Mouse (Mus musculus): ENCODE measurements around the gene Rasal3. TPM values are rescaled to one million over a fixed set of nuclear protein-coding genes. Genes with fewer than 3 reads are reported as not detected.
A peak's percentile ranks its signal among the peaks of the same experiment; 100 is the strongest.

Gene Rasal3
- polyA plus RNA-seq, 1 experiment from 2014 or later, result 0.63 TPM

DNA sequence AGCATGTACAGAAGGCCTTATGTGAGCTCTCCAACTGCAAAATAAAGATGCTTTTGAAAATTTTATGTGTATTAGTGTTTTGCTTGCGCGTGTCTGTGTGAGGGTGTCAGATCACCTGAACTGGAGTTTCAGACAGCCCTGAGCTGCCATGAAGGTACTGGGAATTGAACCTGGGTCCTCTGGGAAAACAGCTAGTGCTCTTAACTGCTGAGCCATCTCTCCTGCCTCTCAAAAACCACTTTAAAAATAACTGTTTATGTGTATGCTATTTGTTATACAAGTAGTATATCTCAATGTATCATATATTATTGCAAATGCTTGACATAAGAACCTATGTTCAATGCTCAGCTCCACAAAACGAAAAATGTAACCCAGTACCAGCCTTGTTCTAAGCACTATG is 52.1 kb downstream of the Rasal3 start:
- no peak for DNase-seq (ENCODE audit: low spot score)
- 75% methylated on average over 3 of the region's 3 CpGs for WGBS
- H3K27ac ChIP-seq (replicated peaks; ENCODE audit: low read depth, low read length), result no peak overlapping the region
- no peaks in the 10 kb centered on the region for H3K27me3 ChIP-seq (ENCODE audit: control insufficient read depth, insufficient read depth, low read length)
- peaks cover 12% of the 10 kb centered on the region for H3K36me3 ChIP-seq (replicated peaks; ENCODE audit: control insufficient read depth, insufficient read depth, low read depth, low read length)
- H3K9me3 ChIP-seq (replicated peaks; ENCODE audit: control insufficient read depth, low read length), result no peaks in the 10 kb centered on the region
- H3K4me2 ChIP-seq (ENCODE audit: low read depth, low read length), result no peak overlapping the region
- no peak overlapping the region for H3K9ac ChIP-seq (replicated peaks; ENCODE audit: low read length)
- H3K4me3 ChIP-seq (ENCODE audit: low read depth, low read length), result no peak overlapping the region
- H3K4me1 ChIP-seq (ENCODE audit: control insufficient read depth, insufficient read depth, low read length), result no peaks in the 10 kb centered on the region
- no peak for ATAC-seq (replicated peaks; ENCODE audit: insufficient number of reproducible peaks, low FRiP score, low TSS enrichment, low read depth)

DNA sequence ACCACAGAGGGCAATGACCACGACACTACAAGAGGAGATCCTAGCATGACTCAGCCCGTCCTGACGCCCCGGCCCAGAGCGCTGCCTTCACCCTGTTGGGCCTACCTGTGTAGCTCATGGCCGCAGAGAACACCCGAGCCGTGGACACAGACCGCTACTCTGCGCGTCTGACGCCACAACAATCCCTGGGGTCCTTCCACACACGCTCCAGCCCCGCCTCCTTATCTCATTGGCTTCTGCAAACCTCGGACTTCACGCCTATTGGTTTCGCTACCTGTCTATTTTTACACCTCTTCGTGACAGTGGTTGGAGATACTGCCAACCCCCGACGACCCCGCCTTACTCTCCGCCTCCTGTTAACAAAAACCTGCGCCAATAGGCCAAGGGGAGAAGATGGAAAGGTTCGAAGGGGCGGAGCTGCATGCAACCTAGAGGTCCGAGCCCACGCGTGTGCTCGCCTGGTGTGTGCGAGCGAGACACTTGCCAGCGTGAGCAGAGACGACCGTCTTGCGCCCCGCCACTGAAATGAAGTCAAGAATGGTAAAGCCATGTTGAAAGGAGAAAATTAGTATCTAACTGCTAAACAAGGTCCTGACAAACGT is 52.9 kb downstream of the Rasal3 start, which contains the start of gene Akap8l:
Gene Akap8l, minus strand, starts transcription at position 226 of the 602 bp plus-strand sequence.
- WGBS, result under 1% methylated on average over 37 of the region's 37 CpGs
- ATAC-seq (replicated peaks; ENCODE audit: insufficient number of reproducible peaks, low FRiP score, low TSS enrichment, low read depth), result peak; percentile 97
- Histone ChIP-seq H3K4me3 (ENCODE audit: low read depth, low read length) (peak within 1 kb of the TSS; percentile 88), H3K27me3 (ENCODE audit: control insufficient read depth, insufficient read depth, low read length) (no peaks in the 10 kb centered on the region), H3K9me3 (replicated peaks; ENCODE audit: control insufficient read depth, low read length) (no peaks in the 10 kb centered on the region), H3K4me2 (ENCODE audit: low read depth, low read length) (peak within 1 kb of the TSS; percentile 85), H3K4me1 (ENCODE audit: control insufficient read depth, insufficient read depth, low read length) (no peaks in the 10 kb centered on the region), H3K36me3 (replicated peaks; ENCODE audit: control insufficient read depth, insufficient read depth, low read depth, low read length) (peaks cover 10% of the 10 kb centered on the region), H3K27ac (replicated peaks; ENCODE audit: low read depth, low read length) (0 out of 2 replicates have a peak within 1 kb of the TSS, but pooled peaks have one; percentile 10), H3K9ac (replicated peaks; ENCODE audit: low read length) (peak within 1 kb of the TSS; percentile 79)
- DNase-seq (ENCODE audit: low spot score), result peak; percentile 98

- Histone ChIP-seq H3K4me2 (ENCODE audit: low read depth, low read length) (peak overlapping the region; percentile 85), H3K9ac (replicated peaks; ENCODE audit: low read length) (peak overlapping the region; percentile 79), H3K4me1 (ENCODE audit: control insufficient read depth, insufficient read depth, low read length) (no peaks in the 10 kb centered on the region), H3K4me3 (ENCODE audit: low read depth, low read length) (peak overlapping the region; percentile 88), H3K36me3 (replicated peaks; ENCODE audit: control insufficient read depth, insufficient read depth, low read depth, low read length) (peaks cover 9% of the 10 kb centered on the region), H3K27ac (replicated peaks; ENCODE audit: low read depth, low read length) (0 out of 2 replicates have a peak overlapping the region, but pooled peaks have one; percentile 10), H3K27me3 (ENCODE audit: control insufficient read depth, insufficient read depth, low read length) (no peaks in the 10 kb centered on the region), H3K9me3 (replicated peaks; ENCODE audit: control insufficient read depth, low read length) (no peaks in the 10 kb centered on the region)
- under 1% methylated on average over 24 of the region's 24 CpGs for WGBS
- DNase-seq (ENCODE audit: low spot score), result no peak
- ATAC-seq (replicated peaks; ENCODE audit: insufficient number of reproducible peaks, low FRiP score, low TSS enrichment, low read depth), result peak; percentile 32
Observed at GRCm38 (mm10) chr17:32349851-32350381, 53.5 kb downstream of the Rasal3 start.

DNA sequence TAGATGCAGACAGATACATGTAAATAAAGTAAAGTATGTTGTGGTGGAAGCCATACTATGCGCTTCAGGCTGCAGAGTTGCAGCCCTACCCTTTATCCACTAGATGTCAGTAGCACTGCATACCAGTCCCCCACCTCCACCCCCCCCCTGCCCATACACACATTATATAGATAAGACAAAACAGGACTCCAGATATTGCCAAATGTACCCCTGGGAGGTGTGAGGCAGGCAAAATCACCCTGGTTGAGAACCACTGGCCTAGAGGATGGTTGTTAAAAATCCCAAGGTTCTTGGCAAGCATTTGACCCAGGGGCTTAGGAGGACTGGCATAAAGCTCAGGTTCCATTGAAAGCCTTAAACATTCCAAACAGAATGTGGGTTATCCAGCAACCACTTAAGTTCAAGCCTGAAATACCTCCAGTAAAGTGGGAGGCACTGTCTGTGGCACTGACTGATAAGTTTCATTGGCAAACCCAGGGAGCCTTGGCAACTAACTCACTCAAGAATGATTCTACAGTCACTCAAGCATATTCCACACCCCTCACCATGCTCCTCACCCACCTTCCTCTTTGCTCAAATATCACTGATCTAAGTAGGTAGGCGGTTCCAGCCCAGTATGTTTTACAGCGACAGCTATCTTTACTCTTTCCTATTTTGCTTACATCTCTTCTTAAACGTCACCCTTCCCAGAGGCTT is 54.2 kb downstream of the Rasal3 start:
- 12% methylated on average over 4 of the region's 4 CpGs for WGBS
- no peak for ATAC-seq (replicated peaks; ENCODE audit: insufficient number of reproducible peaks, low FRiP score, low TSS enrichment, low read depth)
- Histone ChIP-seq H3K27me3 (ENCODE audit: control insufficient read depth, insufficient read depth, low read length) (no peaks in the 10 kb centered on the region), H3K27ac (replicated peaks; ENCODE audit: low read depth, low read length) (no peak overlapping the region), H3K9me3 (replicated peaks; ENCODE audit: control insufficient read depth, low read length) (no peaks in the 10 kb centered on the region), H3K4me2 (ENCODE audit: low read depth, low read length) (peak overlapping the region; percentile 85), H3K4me1 (ENCODE audit: control insufficient read depth, insufficient read depth, low read length) (no peaks in the 10 kb centered on the region), H3K4me3 (ENCODE audit: low read depth, low read length) (peak overlapping the region; percentile 88), H3K36me3 (replicated peaks; ENCODE audit: control insufficient read depth, insufficient read depth, low read depth, low read length) (peaks cover 2% of the 10 kb centered on the region), H3K9ac (replicated peaks; ENCODE audit: low read length) (peak overlapping the region; percentile 79; the same call in 1 of the 2 replicates)
- DNase-seq (ENCODE audit: low spot score), result peak; percentile 62

GRCm38 (mm10) chr17:32348406-32348805 is 55.0 kb downstream of the Rasal3 start:
- ATAC-seq (replicated peaks; ENCODE audit: insufficient number of reproducible peaks, low FRiP score, low TSS enrichment, low read depth) (no peak), DNase-seq (ENCODE audit: low spot score) (no peak)
- H3K4me2 ChIP-seq (ENCODE audit: low read depth, low read length), result no peak overlapping the region; the same call in 1 of the 2 replicates
- H3K4me3 ChIP-seq (ENCODE audit: low read depth, low read length), result no peak overlapping the region
- no peaks in the 10 kb centered on the region for H3K4me1 ChIP-seq (ENCODE audit: control insufficient read depth, insufficient read depth, low read length)
- 90% methylated on average over 2 of the region's 2 CpGs for WGBS
- H3K36me3 ChIP-seq (replicated peaks; ENCODE audit: control insufficient read depth, insufficient read depth, low read depth, low read length), result no peaks in the 10 kb centered on the region
- no peak overlapping the region for H3K9ac ChIP-seq (replicated peaks; ENCODE audit: low read length)
- H3K27me3 ChIP-seq (ENCODE audit: control insufficient read depth, insufficient read depth, low read length), result no peaks in the 10 kb centered on the region
- no peaks in the 10 kb centered on the region for H3K9me3 ChIP-seq (replicated peaks; ENCODE audit: control insufficient read depth, low read length)
- H3K27ac ChIP-seq (replicated peaks; ENCODE audit: low read depth, low read length), result no peak overlapping the region

GRCm38 (mm10) chr17:32341102-32341501 is 62.3 kb downstream of the Rasal3 start:
- no peak for ATAC-seq (replicated peaks; ENCODE audit: insufficient number of reproducible peaks, low FRiP score, low TSS enrichment, low read depth)

More at GRCm38 (mm10) chr17:32341102-32341501, 62.3 kb downstream of the Rasal3 start:
- no peaks in the 10 kb centered on the region for H3K4me1 ChIP-seq (ENCODE audit: control insufficient read depth, insufficient read depth, low read length)
- no peak overlapping the region for H3K4me2 ChIP-seq (ENCODE audit: low read depth, low read length)
- H3K36me3 ChIP-seq (replicated peaks; ENCODE audit: control insufficient read depth, insufficient read depth, low read depth, low read length), result no peaks in the 10 kb centered on the region; the same call in 1 of the 2 replicates
- no peak overlapping the region for H3K9ac ChIP-seq (replicated peaks; ENCODE audit: low read length)
- H3K9me3 ChIP-seq (replicated peaks; ENCODE audit: control insufficient read depth, low read length), result no peaks in the 10 kb centered on the region
- no peak overlapping the region for H3K4me3 ChIP-seq (ENCODE audit: low read depth, low read length)
- H3K27ac ChIP-seq (replicated peaks; ENCODE audit: low read depth, low read length), result no peak overlapping the region
- DNase-seq (ENCODE audit: low spot score), result no peak
- no peaks in the 10 kb centered on the region for H3K27me3 ChIP-seq (ENCODE audit: control insufficient read depth, insufficient read depth, low read length)
- WGBS, result 85% methylated on average over 1 of the region's 1 CpGs

Measured in embryonic facial prominence, embryonic 11.5 days (tissue).